Mouse (Mus musculus) kidney, adult 2 months (tissue): ENCODE results near the gene Il17rd.

Experiments
- CTCF ChIP-seq: fragments of 200-500 bp; conservative IDR thresholded peaks from 2 replicates; pipeline ENCODE4 v1.5.1; 2011; ENCODE audit warnings: low read depth, mild to moderate bottlenecking, control low read depth, low read length, moderate library complexity, mixed read lengths; ENCODE audit not compliant: insufficient read depth, insufficient read length
- POLR2A ChIP-seq: fragments of 200-500 bp; IDR thresholded peaks from one replicate; pipeline ENCODE4 v1.6.1; 2011; ENCODE audit warnings: low read depth, low read length, control low read depth

- TF ChIP-seq CTCF, result no peak
- TF ChIP-seq POLR2A, result no peak
These were observed 27.6 kb downstream of the Il17rd start for GRCm38 (mm10) chr14:27066171-27066929.
